Mouse (Mus musculus) E14TG2a.4 (cell line): ENCODE data around the gene Syt3.

Experiments
- H3K27me3 ChIP-seq: 2 replicates; pipeline ENCODE4 v1.6.1; 2014; ENCODE audit warnings: low read length, control low read depth; ENCODE audit not compliant: insufficient read depth
- H3K36me3 ChIP-seq: 2 replicates; pipeline ENCODE4 v1.6.1; 2014; ENCODE audit warnings: low read length, control low read depth; ENCODE audit not compliant: insufficient read depth
- H3K4me1 ChIP-seq: replicated peaks from 2 replicates; pipeline ENCODE4 v1.6.1; 2014; ENCODE audit warnings: low read depth, low read length, control low read depth
- H3K4me3 ChIP-seq: replicated peaks from 2 replicates; pipeline ENCODE4 v1.5.1; 2014; ENCODE audit warnings: mild to moderate bottlenecking, low read length
- H3K9me3 ChIP-seq: 2 replicates; pipeline ENCODE4 v1.6.1; 2014; ENCODE audit warnings: low read length, control low read depth
- CTCF ChIP-seq: conservative IDR thresholded peaks from 2 replicates; pipeline ENCODE4 v1.5.1; 2014; ENCODE audit warnings: low read length
- NANOG ChIP-seq: IDR thresholded peaks from 2 replicates; pipeline ENCODE4 v1.6.1; 2014; ENCODE audit warnings: borderline replicate concordance, low read length, mixed read lengths
- POU5F1 ChIP-seq: IDR thresholded peaks from 2 replicates; pipeline ENCODE4 v1.6.1; 2014; ENCODE audit warnings: low read length, borderline replicate concordance

Syt3 gene

GRCm38 (mm10) chr7:44373460-44373859 lies 10.4 kb upstream of the Syt3 start:
- 0 out of 2 replicates have a peak, but pooled peaks cover 4% of the 10 kb centered on the region for H3K36me3 ChIP-seq
- TF ChIP-seq CTCF: no peak
- H3K27me3 ChIP-seq: no peaks in the 10 kb centered on the region
- peaks cover 56% of the 10 kb centered on the region for H3K4me1 ChIP-seq
- peak overlapping the region; percentile 88 for H3K4me3 ChIP-seq
- no peaks in the 10 kb centered on the region for H3K9me3 ChIP-seq

GRCm38 (mm10) chr7:44373889-44374652 lies 9.8 kb upstream of the Syt3 start:
- H3K4me1 ChIP-seq: peaks cover 58% of the 10 kb centered on the region
- TF ChIP-seq CTCF (no peak), POU5F1 (no peak), NANOG (0 out of 2 replicates have a peak, but pooled peaks have one; percentile 3)
- 0 out of 2 replicates have a peak, but pooled peaks cover 4% of the 10 kb centered on the region for H3K36me3 ChIP-seq
- peak overlapping the region; percentile 88 for H3K4me3 ChIP-seq
- no peaks in the 10 kb centered on the region for H3K27me3 ChIP-seq
- H3K9me3 ChIP-seq: no peaks in the 10 kb centered on the region

- Histone ChIP-seq H3K27me3 (no peaks in the 10 kb centered on the region), H3K36me3 (peaks cover 7% of the 10 kb centered on the region; the same call in 1 of the 2 replicates), H3K9me3 (no peaks in the 10 kb centered on the region), H3K4me1 (peaks cover 61% of the 10 kb centered on the region), H3K4me3 (peak overlapping the region; percentile 88)
- TF ChIP-seq CTCF (no peak), POU5F1 (no peak), NANOG (no peak)
These were observed 9.1 kb upstream of the Syt3 start for GRCm38 (mm10) chr7:44374756-44375155.

GRCm38 (mm10) chr7:44375207-44375606 lies 8.7 kb upstream of the Syt3 start:
- no peak for TF ChIP-seq CTCF
- TF ChIP-seq NANOG: peak; percentile 64; the same call in 1 of the 2 replicates
- no peak for TF ChIP-seq POU5F1
- Histone ChIP-seq H3K4me1 (peaks cover 62% of the 10 kb centered on the region), H3K9me3 (no peaks in the 10 kb centered on the region), H3K36me3 (peaks cover 7% of the 10 kb centered on the region; the same call in 1 of the 2 replicates), H3K4me3 (peak overlapping the region; percentile 88), H3K27me3 (no peaks in the 10 kb centered on the region)

- no peak for TF ChIP-seq POU5F1
- no peak for TF ChIP-seq CTCF
- TF ChIP-seq NANOG: no peak
- H3K27me3 ChIP-seq: no peaks in the 10 kb centered on the region
- no peaks in the 10 kb centered on the region for H3K9me3 ChIP-seq
- peaks cover 11% of the 10 kb centered on the region; the same call in 1 of the 2 replicates for H3K36me3 ChIP-seq
- H3K4me3 ChIP-seq: peak overlapping the region; percentile 88; the same call in 1 of the 2 replicates
- H3K4me1 ChIP-seq: peaks cover 62% of the 10 kb centered on the region
These were observed 8.1 kb upstream of the Syt3 start for GRCm38 (mm10) chr7:44375793-44376192.

- Histone ChIP-seq H3K4me1 (peaks cover 57% of the 10 kb centered on the region), H3K9me3 (no peaks in the 10 kb centered on the region), H3K27me3 (no peaks in the 10 kb centered on the region), H3K4me3 (no peak overlapping the region), H3K36me3 (peaks cover 11% of the 10 kb centered on the region; the same call in 1 of the 2 replicates)
- TF ChIP-seq NANOG (no peak), CTCF (no peak), POU5F1 (no peak)
These were observed 5.6 kb upstream of the Syt3 start for GRCm38 (mm10) chr7:44378290-44378689.

GRCm38 (mm10) chr7:44382541-44382940 lies 1.4 kb upstream of the Syt3 start:
- peaks cover 43% of the 10 kb centered on the region for H3K4me1 ChIP-seq
- peaks cover 18% of the 10 kb centered on the region for H3K27me3 ChIP-seq
- H3K36me3 ChIP-seq: peaks cover 11% of the 10 kb centered on the region; the same call in 1 of the 2 replicates
- no peak for TF ChIP-seq POU5F1
- no peak for TF ChIP-seq CTCF
- no peak for TF ChIP-seq NANOG
- H3K4me3 ChIP-seq: no peak overlapping the region; the same call in 1 of the 2 replicates
- no peaks in the 10 kb centered on the region for H3K9me3 ChIP-seq

GRCm38 (mm10) chr7:44384716-44385059 lies 786 bp downstream of the Syt3 start:
- peak overlapping the region; percentile 81 for H3K4me3 ChIP-seq
- no peaks in the 10 kb centered on the region for H3K9me3 ChIP-seq
- peaks cover 9% of the 10 kb centered on the region; the same call in 1 of the 2 replicates for H3K36me3 ChIP-seq
- peaks cover 32% of the 10 kb centered on the region for H3K4me1 ChIP-seq
- H3K27me3 ChIP-seq: peaks cover 25% of the 10 kb centered on the region
- TF ChIP-seq CTCF: no peak
- no peak for TF ChIP-seq NANOG
- TF ChIP-seq POU5F1: no peak

GRCm38 (mm10) chr7:44385720-44386119 lies 1.8 kb downstream of the Syt3 start, which contains the start of gene 1700008O03Rik:
Gene 1700008O03Rik (minus strand): TSS chr7:44385820.
- H3K27me3 ChIP-seq: peaks cover 25% of the 10 kb centered on the region
- 0 out of 2 replicates have a peak, but pooled peaks cover under 1% of the 10 kb centered on the region for H3K36me3 ChIP-seq
- TF ChIP-seq CTCF: no peak
- TF ChIP-seq POU5F1: no peak
- H3K4me1 ChIP-seq: peaks cover 31% of the 10 kb centered on the region
- no peaks in the 10 kb centered on the region for H3K9me3 ChIP-seq
- peak within 1 kb of the TSS; percentile 81 for H3K4me3 ChIP-seq
